Comparison of ENCODE assay signal across 16 mouse cellular contexts in the genomic region with DNA sequence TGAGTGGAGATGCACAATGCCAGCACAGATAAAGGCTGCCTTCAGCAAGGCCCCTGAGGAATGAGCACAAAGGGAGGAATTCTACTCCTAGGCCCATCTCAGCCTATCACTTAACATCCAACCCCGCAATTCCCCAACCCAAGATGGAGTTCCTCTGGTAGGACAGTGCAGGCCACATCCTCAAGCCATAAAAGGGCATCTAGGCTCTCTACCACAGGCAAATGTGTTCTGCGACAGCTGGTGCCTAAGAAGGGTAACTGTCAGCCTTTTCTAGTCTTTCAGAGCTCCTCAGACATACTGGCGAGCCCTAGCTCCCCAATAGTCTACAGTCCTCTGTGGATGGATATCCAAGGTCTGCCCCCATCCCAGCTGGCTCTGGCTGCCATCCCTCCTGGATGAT. TPM values are rescaled to one million over a fixed set of nuclear protein-coding genes. Genes with fewer than 3 reads are reported as not detected.
DNase-seq lines count a peak whose midpoint lies in the region; ATAC-seq and TF ChIP-seq lines count a peak whose summit lies in the region.
"Had no signal": no experiment of that assay in that cellular context is flagged by ENCODE, and none has a peak within 500 bp of the region (broad histone marks: within the 10 kb centered on the region; RNA-seq: fewer than 3 reads in every experiment).

No protein-coding gene starts in this region.

- no peak overlapping the region for H3ac ChIP-seq in myocyte (ENCODE audit: control insufficient read depth, insufficient read length)

- peaks cover 96% of the 10 kb centered on the region for H3K36me3 ChIP-seq in embryonic facial prominence, embryonic 13.5 days
- peaks cover 97% of the 10 kb centered on the region for H3K36me3 ChIP-seq in embryonic facial prominence, embryonic 10.5 days (replicated peaks)
- H3K36me3 ChIP-seq in E14TG2a.4 (ENCODE audit: insufficient read depth, low read length), result peaks cover 60% of the 10 kb centered on the region
- H3K36me3 ChIP-seq in ES-Bruce4 (ENCODE audit: control insufficient read depth, insufficient read depth, low read length, poor library complexity, severe bottlenecking), result peaks cover 11% of the 10 kb centered on the region
- H3K36me3 ChIP-seq in myocyte (ENCODE audit: control insufficient read depth, insufficient read depth), result peaks cover 1% of the 10 kb centered on the region
- H3K36me3 ChIP-seq in midbrain, embryonic 11.5 days (ENCODE audit: control insufficient read depth, insufficient read depth, low read length), result peaks cover 13% of the 10 kb centered on the region; the same call in 1 of the 2 replicates

- DNase-seq in embryonic facial prominence, embryonic 10.5 days (ENCODE audit: low spot score), result no peak
- no peak for DNase-seq in left cerebral cortex, postnatal 25 days (ENCODE audit: low spot score in 2 of 2)
- DNase-seq in midbrain, embryonic 11.5 days (ENCODE audit: low spot score, missing footprints), result no peak
- DNase-seq: adrenal gland, adult 8-10 months; adrenal gland, postnatal 14 days; adrenal gland, postnatal 36 days; forebrain, postnatal 0 days had no signal

- TF ChIP-seq POLR2A in ES-Bruce4 (IDR thresholded peaks at IDR 0.05; ENCODE audit: insufficient read depth, low read length) (no peak), myocyte (IDR thresholded peaks at IDR 0.05; ENCODE audit: insufficient read length, low read depth) (no peak)

- no peak for TF ChIP-seq CTCF in E14TG2a.4 (conservative IDR thresholded peaks at IDR 0.05; ENCODE audit: low read length)
- no peak for TF ChIP-seq CTCF in ES-Bruce4 (IDR thresholded peaks at IDR 0.05; ENCODE audit: low read depth, low read length)

- no peaks in the 10 kb centered on the region for H3K9me3 ChIP-seq in embryonic facial prominence, embryonic 13.5 days
- H3K9me3 ChIP-seq in embryonic facial prominence, embryonic 10.5 days, result no peaks in the 10 kb centered on the region
- H3K9me3 ChIP-seq in E14TG2a.4 (ENCODE audit: low read length) (no peaks in the 10 kb centered on the region), ES-Bruce4 (replicated peaks; ENCODE audit: control insufficient read depth, insufficient read depth, low read length, poor library complexity, severe bottlenecking) (no peaks in the 10 kb centered on the region)
- no peaks in the 10 kb centered on the region for H3K9me3 ChIP-seq in midbrain, embryonic 11.5 days (ENCODE audit: control insufficient read depth, low read length)
- H3K9me3 ChIP-seq: forebrain, embryonic 13.5 days; forebrain, embryonic 15.5 days; G1E had no signal

- no peaks in the 10 kb centered on the region for H3K79me2 ChIP-seq in myocyte (ENCODE audit: control insufficient read depth, insufficient read depth)

- H3K4me2 ChIP-seq in embryonic facial prominence, embryonic 13.5 days, result no peak overlapping the region
- no peak overlapping the region for H3K4me2 ChIP-seq in myocyte (ENCODE audit: low read depth)
- no peak overlapping the region for H3K4me2 ChIP-seq in midbrain, embryonic 11.5 days
- H3K4me2 ChIP-seq: forebrain, embryonic 13.5 days; forebrain, embryonic 15.5 days had no signal

- no peak for TF ChIP-seq EP300 in ES-Bruce4 (IDR thresholded peaks at IDR 0.05; ENCODE audit: insufficient read depth, low read depth, low read length)

- no peak overlapping the region for H3K27ac ChIP-seq in embryonic facial prominence, embryonic 13.5 days
- H3K27ac ChIP-seq in embryonic facial prominence, embryonic 10.5 days (replicated peaks), result no peak overlapping the region
- H3K27ac ChIP-seq in ES-Bruce4 (ENCODE audit: insufficient read depth, low read length), result no peak overlapping the region
- no peak overlapping the region for H3K27ac ChIP-seq in midbrain, embryonic 11.5 days (ENCODE audit: low read depth, low read length)
- H3K27ac ChIP-seq: forebrain, embryonic 13.5 days; forebrain, embryonic 15.5 days had no signal

- no peak overlapping the region for H3K4me3 ChIP-seq in embryonic facial prominence, embryonic 13.5 days
- H3K4me3 ChIP-seq in embryonic facial prominence, embryonic 10.5 days, result no peak overlapping the region
- H3K4me3 ChIP-seq in E14TG2a.4 (replicated peaks; ENCODE audit: low read length) (peak overlapping the region; percentile 74), ES-Bruce4 (ENCODE audit: low read depth, low read length) (peak overlapping the region; percentile 44; the same call in 1 of the 2 replicates), myocyte (no peak overlapping the region)
- H3K4me3 ChIP-seq in midbrain, embryonic 11.5 days (ENCODE audit: low read depth, low read length), result no peak overlapping the region
- H3K4me3 ChIP-seq: forebrain, embryonic 13.5 days; forebrain, embryonic 15.5 days had no signal

- no peaks in the 10 kb centered on the region for H3K4me1 ChIP-seq in embryonic facial prominence, embryonic 13.5 days
- H3K4me1 ChIP-seq in embryonic facial prominence, embryonic 10.5 days, result peaks cover 6% of the 10 kb centered on the region; the same call in 1 of the 2 replicates
- H3K4me1 ChIP-seq in E14TG2a.4 (replicated peaks; ENCODE audit: low read depth, low read length), result peaks cover 60% of the 10 kb centered on the region
- H3K4me1 ChIP-seq in ES-Bruce4 (ENCODE audit: control insufficient read depth, insufficient read depth, low read length), result no peaks in the 10 kb centered on the region
- H3K4me1 ChIP-seq in midbrain, embryonic 11.5 days (ENCODE audit: control insufficient read depth, insufficient read depth, low read length), result no peaks in the 10 kb centered on the region
- H3K4me1 ChIP-seq: forebrain, embryonic 13.5 days; forebrain, embryonic 15.5 days had no signal

- ATAC-seq in embryonic facial prominence, embryonic 13.5 days (ENCODE audit: insufficient number of reproducible peaks, insufficient read depth, low FRiP score, low TSS enrichment, low read depth), result no peak
- ATAC-seq in midbrain, embryonic 11.5 days (ENCODE audit: low FRiP score), result no peak
- ATAC-seq: activated CD4-positive, CD25-positive, alpha-beta regulatory T cell, adult 4 months; forebrain, embryonic 13.5 days; forebrain, embryonic 15.5 days; forebrain, postnatal 0 days; Patski had no signal

- intact Hi-C loops in left cerebral cortex, postnatal 25 days (cut with DNase I), result no loop called here

- H3K27me3 ChIP-seq in embryonic facial prominence, embryonic 13.5 days, result no peaks in the 10 kb centered on the region
- no peaks in the 10 kb centered on the region for H3K27me3 ChIP-seq in embryonic facial prominence, embryonic 10.5 days (replicated peaks; ENCODE audit: low read depth, poor library complexity, severe bottlenecking)
- no peaks in the 10 kb centered on the region for H3K27me3 ChIP-seq in E14TG2a.4 (ENCODE audit: insufficient read depth, low read length)
- no peaks in the 10 kb centered on the region for H3K27me3 ChIP-seq in ES-Bruce4 (ENCODE audit: control insufficient read depth, insufficient read depth, low read length, poor library complexity, severe bottlenecking)
- H3K27me3 ChIP-seq in myocyte (ENCODE audit: control insufficient read depth, insufficient read depth, insufficient read length), result no peaks in the 10 kb centered on the region
- no peaks in the 10 kb centered on the region for H3K27me3 ChIP-seq in midbrain, embryonic 11.5 days (ENCODE audit: control insufficient read depth, insufficient read depth, low read length)
- H3K27me3 ChIP-seq: forebrain, embryonic 13.5 days; forebrain, embryonic 15.5 days; Patski had no signal

- WGBS in embryonic facial prominence, embryonic 13.5 days, result 83% methylated on average over 3 of the region's 3 CpGs
- WGBS in embryonic facial prominence, embryonic 10.5 days, result 90% methylated on average over 3 of the region's 3 CpGs
- WGBS in midbrain, embryonic 11.5 days, result 90% methylated on average over 3 of the region's 3 CpGs

- H3K9ac ChIP-seq in embryonic facial prominence, embryonic 13.5 days, result 0 out of 2 replicates have a peak overlapping the region, but pooled peaks have one; percentile 32
- H3K9ac ChIP-seq in ES-Bruce4 (ENCODE audit: low read depth, poor library complexity, severe bottlenecking), result no peak overlapping the region
- no peak overlapping the region for H3K9ac ChIP-seq in midbrain, embryonic 11.5 days (ENCODE audit: low read length)
- H3K9ac ChIP-seq: forebrain, embryonic 13.5 days; forebrain, embryonic 15.5 days; forebrain, postnatal 0 days had no signal

RNA-seq across cellular contexts. Expression of a gene that starts 15.7 kb away (rescaled TPM):
- polyA plus RNA-seq in embryonic facial prominence, embryonic 13.5 days (2015; fragmentation: Nextera tagmentation; extraction: Ambion mirVana), result 13.0 and 15.2 TPM in 2 replicates
- polyA plus RNA-seq in embryonic facial prominence, embryonic 10.5 days (2016; fragmentation: Nextera tagmentation; extraction: Ambion mirVana), result 16.2 and 16.5 TPM in 2 replicates
- polyA plus RNA-seq in ES-Bruce4 (2011; ENCODE audit: insufficient read depth, insufficient read length, low read depth, missing spikeins), result 14.8 and 16.7 TPM in 2 replicates
- polyA plus RNA-seq in myocyte (2012; fragmentation: generic; extraction: Trizol), result 7.2 TPM
- 10 to 100 TPM; 15.9 to 19.0 TPM for total RNA-seq in left cerebral cortex, postnatal 25 days (2021)
- 4.0 and 4.3 TPM in 2 replicates for polyA plus RNA-seq in midbrain, embryonic 11.5 days (2014; fragmentation: Nextera tagmentation; extraction: Ambion mirVana)

RNA-seq across cellular contexts. Expression of a gene that starts 33.1 kb away (rescaled TPM):
- 29.4 and 35.7 TPM in 2 replicates for polyA plus RNA-seq in embryonic facial prominence, embryonic 13.5 days (2015; fragmentation: Nextera tagmentation; extraction: Ambion mirVana)
- 34.5 and 34.8 TPM in 2 replicates for polyA plus RNA-seq in embryonic facial prominence, embryonic 10.5 days (2016; fragmentation: Nextera tagmentation; extraction: Ambion mirVana)
- polyA plus RNA-seq in ES-Bruce4 (2011; ENCODE audit: insufficient read depth, insufficient read length, low read depth, missing spikeins), result 7.1 and 8.6 TPM in 2 replicates
- 39.7 TPM for polyA plus RNA-seq in myocyte (2012; fragmentation: generic; extraction: Trizol)
- 10 to 100 TPM; 86.2 to 88.7 TPM for total RNA-seq in left cerebral cortex, postnatal 25 days (2021)
- polyA plus RNA-seq in midbrain, embryonic 11.5 days (2014; fragmentation: Nextera tagmentation; extraction: Ambion mirVana), result 11.2 and 11.3 TPM in 2 replicates

RNA-seq across cellular contexts. Expression of a gene that starts 40.0 kb away (rescaled TPM):
- 158 and 170 TPM in 2 replicates for polyA plus RNA-seq in embryonic facial prominence, embryonic 13.5 days (2015; fragmentation: Nextera tagmentation; extraction: Ambion mirVana)
- polyA plus RNA-seq in embryonic facial prominence, embryonic 10.5 days (2016; fragmentation: Nextera tagmentation; extraction: Ambion mirVana), result 230 and 242 TPM in 2 replicates
- polyA plus RNA-seq in ES-Bruce4 (2011; ENCODE audit: insufficient read depth, insufficient read length, low read depth, missing spikeins) (203 and 206 TPM in 2 replicates), myocyte (2012; fragmentation: generic; extraction: Trizol) (47.7 TPM)
- total RNA-seq in left cerebral cortex, postnatal 25 days (2021), result 10 to 100 TPM; 61.5 to 61.7 TPM
- 203 and 205 TPM in 2 replicates for polyA plus RNA-seq in midbrain, embryonic 11.5 days (2014; fragmentation: Nextera tagmentation; extraction: Ambion mirVana)

RNA-seq across cellular contexts. Expression of a gene that starts 40.2 kb away (rescaled TPM):
- polyA plus RNA-seq in embryonic facial prominence, embryonic 13.5 days (2015; fragmentation: Nextera tagmentation; extraction: Ambion mirVana), result 82.9 and 83.8 TPM in 2 replicates
- polyA plus RNA-seq in embryonic facial prominence, embryonic 10.5 days (2016; fragmentation: Nextera tagmentation; extraction: Ambion mirVana), result 77.2 and 83.5 TPM in 2 replicates
- polyA plus RNA-seq in ES-Bruce4 (2011; ENCODE audit: insufficient read depth, insufficient read length, low read depth, missing spikeins) (48.2 and 50.7 TPM in 2 replicates), myocyte (2012; fragmentation: generic; extraction: Trizol) (71.6 TPM)
- total RNA-seq in left cerebral cortex, postnatal 25 days (2021), result 10 to 100 TPM; 55.8 to 56.3 TPM
- 65.3 and 70.0 TPM in 2 replicates for polyA plus RNA-seq in midbrain, embryonic 11.5 days (2014; fragmentation: Nextera tagmentation; extraction: Ambion mirVana)

Comparison
In these comparisons a context has a peak if more than half of its experiments do, and no peak if none do; other contexts are left out.
1. H3K4me3 ChIP-seq: peak in E14TG2a.4 (single experiment) and ES-Bruce4 (single experiment); none in embryonic facial prominence, embryonic 13.5 days (single experiment), embryonic facial prominence, embryonic 10.5 days (single experiment), myocyte (single experiment) and midbrain, embryonic 11.5 days (single experiment).